In the genomic region with DNA sequence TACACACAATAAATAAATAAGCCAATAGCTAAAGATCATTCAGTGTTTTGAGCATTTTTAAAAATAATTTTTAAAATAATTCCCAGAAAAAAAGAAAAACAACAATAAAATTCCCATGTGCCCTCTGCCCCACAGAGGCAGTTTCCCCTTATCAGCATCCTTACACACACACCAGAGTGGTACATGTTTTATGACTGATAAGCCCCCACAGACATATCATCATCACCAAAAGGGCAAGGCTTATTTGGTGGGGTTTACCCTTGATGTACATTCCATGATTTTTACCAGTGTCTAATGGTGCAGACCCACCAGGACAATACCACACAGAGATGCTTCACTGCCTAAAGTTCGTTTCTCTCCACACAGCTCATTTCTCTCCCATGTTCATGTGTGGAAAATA, we compare ENCODE assay signal across 1 mouse cellular context.
TF ChIP-seq lines count a peak whose summit lies in the region.

No protein-coding gene starts in this region.

TF ChIP-seq in MEL, 35 proteins besides CTCF, POLR2A, EP300 and RAD21 (continued from another document):
- TF ChIP-seq ZKSCAN1 (IDR thresholded peaks at IDR 0.05; ENCODE audit: low read depth, low read length), result no peak
- 0 out of 2 replicates have a peak, but pooled peaks have one; percentile 20 for TF ChIP-seq MAZ (IDR thresholded peaks at IDR 0.05; ENCODE audit: low read depth, low read length)
- peak; percentile 77 for TF ChIP-seq ETS1 (IDR thresholded peaks at IDR 0.05; ENCODE audit: low read depth, low read length)
- no peak for TF ChIP-seq MAX (IDR thresholded peaks at IDR 0.05; ENCODE audit: low read length)
- TF ChIP-seq CHD2 (IDR thresholded peaks at IDR 0.05; ENCODE audit: low read length), result no peak
- TF ChIP-seq GABPA (IDR thresholded peaks at IDR 0.05; ENCODE audit: low read depth, low read length), result no peak
- no peak for TF ChIP-seq MXI1 (IDR thresholded peaks at IDR 0.05; ENCODE audit: low read depth, low read length)
- peak; percentile 48; the same call in 1 of the 2 replicates for TF ChIP-seq BHLHE40 (IDR thresholded peaks at IDR 0.05; ENCODE audit: borderline replicate concordance, low read depth, low read length)
